Mouse (Mus musculus) lung, embryonic 14.5 days (tissue): Measurements from ENCODE around the gene Klf1. TPM values are rescaled to one million over a fixed set of nuclear protein-coding genes. Genes with fewer than 3 reads are reported as not detected.

Experiments
- ATAC-seq: fragments of 200-750 bp; cut with Nextera tagmentation; 2 replicates; pipeline ENCODE4 v1.8.0; 2017; ENCODE audit warnings: mild to moderate bottlenecking, moderate TSS enrichment, moderate library complexity; ENCODE audit not compliant: insufficient read depth
- DNase-seq: peaks from one replicate; pipeline ENCODE4 v3.0.0-alpha.2; 2015
- H3K27ac ChIP-seq: fragments of 300-500 bp; sonication (generic); 2 replicates; pipeline ENCODE4 v1.5.1; 2014; ENCODE audit warnings: low read depth, mild to moderate bottlenecking, moderate library complexity
- H3K27me3 ChIP-seq: fragments of 300-500 bp; sonication (generic); 2 replicates; pipeline ENCODE4 v1.6.1; 2014; ENCODE audit warnings: low read length, control low read depth; ENCODE audit not compliant: insufficient read depth
- H3K36me3 ChIP-seq: fragments of 300-500 bp; sonication (generic); 2 replicates; pipeline ENCODE4 v1.6.1; 2014; ENCODE audit warnings: control low read depth; ENCODE audit not compliant: insufficient read depth
- H3K4me1 ChIP-seq: fragments of 300-500 bp; sonication (generic); 2 replicates; pipeline ENCODE4 v1.6.1; 2014; ENCODE audit warnings: antibody characterized with exemption, control low read depth; ENCODE audit not compliant: insufficient read depth
- H3K4me2 ChIP-seq: fragments of 300-500 bp; sonication (generic); 2 replicates; pipeline ENCODE4 v1.6.1; 2014; ENCODE audit warnings: mild to moderate bottlenecking
- H3K4me3 ChIP-seq: fragments of 300-500 bp; sonication (generic); 2 replicates; pipeline ENCODE4 v1.5.1; 2014; ENCODE audit warnings: low read depth, low read length
- H3K9ac ChIP-seq: fragments of 300-500 bp; sonication (generic); 2 replicates; pipeline ENCODE4 v1.6.1; 2014
- H3K9me3 ChIP-seq: fragments of 300-500 bp; sonication (generic); 2 replicates; pipeline ENCODE4 v1.6.1; 2016; ENCODE audit warnings: low read depth, low read length, control low read depth
- CTCF ChIP-seq: IDR thresholded peaks from 2 replicates; pipeline ENCODE4 v1.5.1; 2016; ENCODE audit warnings: antibody characterized with exemption, low read depth
- WGBS: fragments of 180-500 bp; shearing (Covaris S2); extraction: QIAGEN DNeasy Blood & Tissue Kit; methylation state at CpG from one replicate; pipeline ENCODE4 v1.1.7; 2014; 5-methylcytosine and 5-hydroxymethylcytosine counted together
- polyA plus RNA-seq: library from polyadenylated mRNA; unstranded; fragments of >200 nt; fragmentation: Nextera tagmentation; extraction: Ambion mirVana; gene quantifications from 2 replicates; pipeline ENCODE4 v1.2.1, GENCODE M21; 2014

Klf1 gene
- polyA plus RNA-seq, 1 experiment from 2014 or later = 1.9 TPM

DNA sequence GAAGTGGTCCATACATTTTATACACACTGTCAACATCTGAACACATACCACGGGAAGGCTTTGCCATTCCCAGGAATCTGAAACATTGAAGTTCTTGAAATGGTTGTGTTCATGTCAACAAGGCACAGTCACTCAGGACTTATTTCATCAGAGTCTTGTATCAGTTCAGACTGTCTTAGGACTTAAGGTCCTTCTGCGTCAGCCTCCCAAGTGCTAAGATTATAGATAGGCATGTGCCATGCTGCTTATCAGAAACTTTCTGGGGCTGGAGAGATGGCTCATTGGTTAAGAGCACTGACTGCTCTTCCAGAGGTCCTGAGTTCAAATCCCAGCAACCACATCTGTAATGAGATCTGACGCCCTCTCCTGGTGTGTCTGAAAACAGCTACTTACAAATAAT, 27.4 kb upstream of the Klf1 start:
- DNase-seq (no peak), ATAC-seq (no peak)
- peaks cover 8% of the 10 kb centered on the region for H3K4me1 ChIP-seq
- H3K27me3 ChIP-seq = no peaks in the 10 kb centered on the region
- no peak overlapping the region for H3K9ac ChIP-seq
- no peak for TF ChIP-seq CTCF
- no peak overlapping the region for H3K4me3 ChIP-seq
- H3K4me2 ChIP-seq = no peak overlapping the region
- peaks cover 6% of the 10 kb centered on the region; the same call in 1 of the 2 replicates for H3K36me3 ChIP-seq
- H3K27ac ChIP-seq = no peak overlapping the region
- H3K9me3 ChIP-seq = no peaks in the 10 kb centered on the region
- WGBS = 76% methylated on average over 3 of the region's 3 CpGs

- Histone ChIP-seq H3K36me3 (no peaks in the 10 kb centered on the region), H3K4me3 (no peak overlapping the region), H3K4me2 (no peak overlapping the region), H3K27me3 (no peaks in the 10 kb centered on the region), H3K9ac (no peak overlapping the region), H3K27ac (no peak overlapping the region), H3K9me3 (no peaks in the 10 kb centered on the region), H3K4me1 (peaks cover 3% of the 10 kb centered on the region)
- DNase-seq (no peak), ATAC-seq (no peak)
- WGBS = 68% methylated on average over 3 of the region's 3 CpGs
- TF ChIP-seq CTCF = no peak
These were observed 24.3 kb upstream of the Klf1 start for GRCm38 (mm10) chr8:84877297-84878035.

DNA sequence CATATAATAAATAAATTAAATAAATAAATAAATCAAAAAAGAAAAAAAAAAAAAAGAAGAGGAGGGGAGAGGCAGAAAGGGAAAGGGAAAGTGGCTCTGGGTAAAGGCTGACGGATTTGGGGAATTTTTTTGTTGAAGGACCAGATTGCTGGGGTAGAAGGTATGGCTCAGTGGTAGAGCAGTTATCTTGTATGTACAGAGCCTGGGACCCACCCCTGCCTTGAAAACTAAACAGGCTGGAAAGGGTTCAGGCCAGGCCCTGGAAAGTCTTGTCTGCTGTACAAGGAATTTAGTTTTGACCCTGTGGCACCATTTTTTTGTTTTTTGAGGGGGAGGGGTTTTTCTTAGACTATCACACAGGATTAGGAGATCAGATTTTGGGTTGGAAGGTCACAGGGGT, 22.8 kb upstream of the Klf1 start:
- Histone ChIP-seq H3K27ac (no peak overlapping the region), H3K9ac (no peak overlapping the region), H3K4me1 (no peaks in the 10 kb centered on the region), H3K27me3 (no peaks in the 10 kb centered on the region), H3K36me3 (no peaks in the 10 kb centered on the region), H3K4me2 (no peak overlapping the region), H3K4me3 (no peak overlapping the region), H3K9me3 (no peaks in the 10 kb centered on the region)
- DNase-seq (no peak), ATAC-seq (no peak)
- TF ChIP-seq CTCF = no peak
- WGBS = 57% methylated on average over 1 of the region's 1 CpGs

GRCm38 (mm10) chr8:84884728-84885127, 17.0 kb upstream of the Klf1 start:
- no peak for ATAC-seq

DNA sequence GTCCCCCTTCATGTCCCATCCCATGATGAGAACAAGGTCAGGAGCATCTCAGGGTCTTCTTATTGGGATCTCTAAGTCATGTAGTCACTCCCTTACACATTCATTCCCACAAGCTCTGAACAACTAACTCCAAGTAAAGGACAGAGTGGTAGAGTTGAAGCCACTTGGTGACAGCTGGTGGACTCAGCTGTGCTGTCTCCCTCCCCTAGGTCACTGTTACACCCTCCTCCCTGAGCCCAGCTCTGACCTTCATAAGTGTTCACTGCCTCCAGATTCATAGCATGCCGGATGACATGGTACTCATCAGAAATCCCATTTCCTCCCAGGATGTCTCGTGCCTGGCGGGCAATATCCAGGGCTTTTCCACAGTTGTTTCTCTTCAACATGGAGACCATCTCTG, 13.4 kb upstream of the Klf1 start:
- ATAC-seq = no peak
- Histone ChIP-seq H3K4me2 (no peak overlapping the region), H3K4me3 (no peak overlapping the region), H3K9ac (no peak overlapping the region), H3K36me3 (peaks cover 41% of the 10 kb centered on the region), H3K27ac (no peak overlapping the region), H3K9me3 (no peaks in the 10 kb centered on the region), H3K4me1 (peaks cover 9% of the 10 kb centered on the region; the same call in 1 of the 2 replicates), H3K27me3 (no peaks in the 10 kb centered on the region)
- 88% methylated on average over 3 of the region's 3 CpGs for WGBS
- no peak for TF ChIP-seq CTCF
- no peak for DNase-seq

More at GRCm38 (mm10) chr8:84884728-84885127, 17.0 kb upstream of the Klf1 start:
- Histone ChIP-seq H3K27me3 (no peaks in the 10 kb centered on the region), H3K27ac (no peak overlapping the region), H3K9me3 (no peaks in the 10 kb centered on the region), H3K36me3 (peaks cover 34% of the 10 kb centered on the region), H3K4me3 (no peak overlapping the region), H3K4me1 (no peaks in the 10 kb centered on the region), H3K9ac (no peak overlapping the region), H3K4me2 (no peak overlapping the region)
- 84% methylated on average over 4 of the region's 4 CpGs for WGBS
- TF ChIP-seq CTCF = no peak
- no peak for DNase-seq

DNA sequence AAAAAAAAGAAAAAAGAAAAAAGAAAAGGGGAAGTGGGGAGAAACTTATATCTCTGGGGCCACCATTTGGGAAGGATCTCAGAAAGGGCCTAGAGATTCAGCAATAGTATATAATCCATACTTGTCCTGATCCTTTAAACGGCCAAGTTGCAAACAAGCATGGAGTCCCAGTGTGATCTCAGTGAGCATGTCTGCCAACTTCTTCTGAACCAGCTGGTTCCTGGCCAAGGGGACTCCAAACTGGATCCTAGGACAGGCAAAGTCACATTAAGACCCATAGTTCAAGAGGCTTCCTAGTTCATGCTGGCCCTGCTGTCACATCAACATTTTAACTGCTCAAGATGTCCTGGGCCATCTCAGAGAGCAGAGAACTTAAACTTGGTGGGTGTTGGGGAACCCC, 12.6 kb upstream of the Klf1 start:
- Histone ChIP-seq H3K4me3 (no peak overlapping the region), H3K4me2 (no peak overlapping the region), H3K27ac (no peak overlapping the region), H3K4me1 (peaks cover 9% of the 10 kb centered on the region; the same call in 1 of the 2 replicates), H3K36me3 (peaks cover 41% of the 10 kb centered on the region), H3K27me3 (no peaks in the 10 kb centered on the region), H3K9me3 (no peaks in the 10 kb centered on the region), H3K9ac (no peak overlapping the region)
- TF ChIP-seq CTCF = no peak
- DNase-seq (no peak), ATAC-seq (no peak)
- 93% methylated on average over 1 of the region's 1 CpGs for WGBS

- Histone ChIP-seq H3K27ac (peak overlapping the region; percentile 30; the same call in 1 of the 2 replicates), H3K4me3 (peak overlapping the region; percentile 75), H3K27me3 (no peaks in the 10 kb centered on the region), H3K9ac (peak overlapping the region; percentile 69), H3K4me1 (peaks cover 9% of the 10 kb centered on the region; the same call in 1 of the 2 replicates), H3K9me3 (no peaks in the 10 kb centered on the region), H3K36me3 (peaks cover 19% of the 10 kb centered on the region; the same call in 1 of the 2 replicates), H3K4me2 (peak overlapping the region; percentile 94)
- DNase-seq = no peak
- ATAC-seq = peak; percentile 70; the same call in 1 of the 2 replicates
- WGBS = 8% methylated on average over 31 of the region's 31 CpGs
- no peak for TF ChIP-seq CTCF
These were observed 8.6 kb upstream of the Klf1 start for GRCm38 (mm10) chr8:84892993-84893708.
